Mouse (Mus musculus) layer of hippocampus, adult 11-12 months (tissue): ENCODE data around the gene Aox4.

ENCODE experiments used
- DNase-seq: peaks from one replicate; pipeline ENCODE4 v3.0.0; 2022; ENCODE audit warnings: low spot score

The Aox4 gene

DNA sequence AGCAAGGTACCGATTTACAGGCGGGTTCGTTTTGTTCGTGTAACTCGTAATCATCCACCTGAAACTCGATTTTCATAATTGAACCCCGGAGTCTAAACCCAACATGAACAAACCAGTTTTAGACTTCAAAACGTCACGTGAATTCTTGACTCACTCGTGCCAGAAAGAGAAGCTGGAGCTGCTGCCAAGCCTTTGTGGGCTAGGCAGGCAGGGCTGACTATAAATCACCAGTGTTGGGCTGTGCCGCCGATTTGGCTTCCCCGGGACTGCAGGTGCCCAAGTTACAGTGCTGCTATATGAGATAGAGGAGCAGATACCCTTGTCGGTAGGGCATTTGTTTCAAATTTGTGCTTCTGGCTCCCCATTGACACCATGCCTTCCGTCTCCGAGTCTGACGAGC is at the start of gene Aox4:
TSS of gene Aox4 (plus strand) at position 195 of the 400 bp plus-strand sequence.
- DNase-seq = peak; percentile 26

DNA sequence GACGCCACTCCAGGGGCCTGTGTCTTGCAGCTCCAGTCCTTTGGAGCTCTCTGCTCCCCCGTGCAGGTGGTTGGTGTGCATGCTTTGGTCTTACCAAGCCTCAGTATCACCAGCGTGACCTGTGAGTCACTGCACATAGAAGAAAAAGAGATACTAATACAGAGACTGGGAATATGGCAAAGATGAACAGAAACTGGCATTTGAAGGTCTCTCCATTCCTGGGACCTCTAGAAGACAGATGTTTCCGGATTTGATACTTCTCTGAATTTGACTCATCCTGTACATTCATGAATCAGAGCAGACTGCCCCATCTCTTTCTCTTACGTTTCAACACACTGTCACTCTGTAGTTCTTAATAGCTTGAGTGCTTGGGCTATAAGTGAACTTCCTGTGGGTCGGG is 40.3 kb upstream of the Aox4 start:
- no peak for DNase-seq

DNA sequence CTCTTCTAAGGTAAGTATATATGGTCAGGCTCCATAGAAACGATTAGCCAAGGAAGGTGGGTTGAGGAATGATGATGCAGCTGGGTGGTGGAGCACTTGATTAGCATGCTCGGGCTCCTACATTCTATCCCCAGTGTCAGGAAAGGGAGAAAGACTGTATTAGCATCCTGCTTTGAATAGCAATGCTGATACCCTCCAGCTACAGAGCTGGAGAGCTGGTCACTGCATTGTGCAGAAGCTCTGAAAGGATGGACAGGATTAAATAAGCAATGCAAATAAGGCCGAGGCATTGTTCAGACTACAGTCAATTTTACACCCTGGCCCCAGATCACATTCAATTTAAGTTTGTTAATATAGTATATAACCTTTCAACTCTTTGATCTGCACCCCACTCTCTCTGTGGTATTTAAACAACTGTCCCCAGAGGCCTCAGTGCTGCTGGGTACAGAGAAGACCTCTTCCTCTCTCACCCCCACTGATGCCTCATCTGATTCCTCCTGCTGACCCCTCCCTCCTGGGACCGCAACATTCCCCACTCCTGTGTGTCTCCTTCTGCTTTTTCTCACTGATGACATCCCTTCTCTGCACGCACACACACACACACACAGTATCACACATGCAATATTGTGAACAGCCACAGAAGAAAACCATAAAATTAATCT is 21.6 kb upstream of the Aox4 start:
- no peak for DNase-seq

DNA sequence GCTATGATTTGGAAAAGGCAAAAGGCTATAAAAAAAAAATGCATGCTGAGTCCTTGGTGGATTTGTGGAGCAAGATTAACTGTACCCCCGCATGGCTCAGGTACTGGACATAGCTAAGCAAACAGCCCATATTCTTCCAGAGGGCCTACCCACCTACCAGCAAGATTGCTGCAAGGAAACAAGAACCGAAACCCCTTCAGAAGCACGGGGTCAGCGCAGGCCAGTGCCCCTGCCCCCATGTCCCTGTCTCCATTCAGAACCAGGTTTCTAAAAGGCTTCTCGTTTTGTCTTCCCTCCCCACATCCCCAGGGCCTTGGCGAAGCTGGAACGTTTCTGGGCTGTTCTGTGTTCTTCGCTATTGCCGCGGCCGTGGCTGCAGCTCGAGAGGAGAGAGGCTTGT is 15.9 kb upstream of the Aox4 start:
- DNase-seq = no peak

DNA sequence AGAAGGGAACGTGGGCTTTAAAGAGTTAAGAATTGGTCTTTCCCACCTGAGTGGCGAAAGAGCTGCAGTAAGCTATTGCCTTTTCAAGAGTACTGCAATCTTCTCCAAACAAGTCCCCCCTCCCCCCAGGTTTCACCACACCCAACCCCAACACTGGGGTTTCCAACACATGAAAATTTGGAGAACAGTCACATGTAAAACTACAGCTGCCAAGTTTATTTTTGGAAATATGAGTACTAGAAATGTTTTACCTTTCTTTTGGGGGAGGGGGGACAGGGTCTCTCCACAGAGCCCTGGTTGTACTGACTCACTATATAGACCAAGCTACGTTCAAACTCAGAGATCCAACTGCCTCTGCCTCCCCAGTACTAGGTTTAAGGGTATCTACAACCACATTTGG is 15.2 kb upstream of the Aox4 start:
- no peak for DNase-seq

DNA sequence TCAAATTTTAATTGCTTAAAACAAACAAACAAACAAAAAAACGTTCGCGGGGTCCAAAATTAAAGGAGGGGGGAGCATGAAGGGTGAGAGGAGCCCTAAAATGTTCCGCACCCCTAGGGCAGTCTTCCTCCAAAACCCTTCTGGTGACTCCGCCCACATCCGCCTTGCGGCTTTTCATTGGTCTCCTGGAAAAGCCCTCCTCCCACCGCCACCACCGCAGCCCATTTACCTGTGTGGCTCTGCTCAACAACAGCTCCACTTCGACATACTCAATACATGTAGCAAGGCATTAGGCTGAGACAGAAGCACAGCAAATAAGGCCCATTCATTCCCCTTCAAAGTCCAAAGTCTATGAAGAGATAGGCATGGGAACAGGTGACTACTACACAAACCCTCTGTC is 14.7 kb upstream of the Aox4 start:
- no peak for DNase-seq

DNA sequence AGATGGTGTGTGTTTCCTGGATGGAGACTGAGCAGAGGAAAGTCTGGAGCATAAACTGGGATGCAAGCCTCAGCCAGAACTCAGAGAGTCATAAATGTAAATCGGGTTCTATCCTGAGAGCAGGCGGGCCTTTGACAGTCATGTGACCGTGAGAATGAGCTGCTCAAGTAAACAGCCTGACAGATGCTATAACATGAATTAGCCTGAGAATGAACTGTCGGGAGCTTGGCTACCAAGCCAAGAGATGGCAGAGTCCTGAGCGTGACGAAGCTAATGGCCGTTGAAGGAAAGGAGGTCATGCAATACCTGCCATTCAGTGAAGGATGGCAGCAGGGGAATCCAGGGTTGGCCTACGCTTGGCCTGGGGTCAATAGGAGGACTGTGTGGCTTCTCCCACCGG is 13.2 kb upstream of the Aox4 start:
- no peak for DNase-seq

DNA sequence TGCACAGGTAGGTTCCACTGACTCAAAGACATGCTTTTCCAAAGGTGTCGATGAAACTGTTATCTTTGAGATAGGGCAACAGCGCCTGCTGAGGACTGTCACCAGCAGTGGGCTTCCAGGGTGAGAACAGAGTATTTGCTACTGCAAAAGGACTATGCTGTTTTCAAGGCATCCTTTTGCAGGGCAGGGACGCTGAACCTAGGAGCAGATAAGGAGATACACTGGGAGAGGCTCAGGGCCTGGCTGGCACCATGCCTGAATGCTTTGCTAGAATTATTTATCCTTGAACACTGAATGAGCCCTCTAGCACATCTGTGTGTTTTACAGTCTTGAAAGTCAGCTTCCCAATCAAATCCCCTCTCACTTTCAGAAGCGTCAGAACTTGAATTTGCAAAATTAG is 11.8 kb upstream of the Aox4 start:
- DNase-seq = no peak

DNA sequence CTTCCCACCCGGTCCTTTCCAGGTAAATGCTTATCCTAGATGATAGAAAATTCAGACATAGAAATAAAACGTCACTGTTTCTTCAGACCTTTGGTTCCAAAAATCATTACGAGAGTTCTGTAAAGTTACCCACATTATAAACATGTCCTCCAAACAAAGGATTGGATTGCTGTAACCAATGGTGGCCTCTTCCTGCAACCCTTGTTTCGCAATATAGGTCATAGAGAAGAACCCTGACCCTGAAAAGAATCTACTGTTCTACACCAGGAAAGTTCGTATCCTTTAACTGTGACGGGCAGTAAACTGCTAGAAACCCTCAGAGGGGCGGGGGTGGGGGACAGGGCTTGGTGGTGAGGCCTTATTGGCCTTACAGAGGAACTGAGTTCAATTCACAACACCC is 2.6 kb downstream of the Aox4 start:
- DNase-seq = no peak

DNA sequence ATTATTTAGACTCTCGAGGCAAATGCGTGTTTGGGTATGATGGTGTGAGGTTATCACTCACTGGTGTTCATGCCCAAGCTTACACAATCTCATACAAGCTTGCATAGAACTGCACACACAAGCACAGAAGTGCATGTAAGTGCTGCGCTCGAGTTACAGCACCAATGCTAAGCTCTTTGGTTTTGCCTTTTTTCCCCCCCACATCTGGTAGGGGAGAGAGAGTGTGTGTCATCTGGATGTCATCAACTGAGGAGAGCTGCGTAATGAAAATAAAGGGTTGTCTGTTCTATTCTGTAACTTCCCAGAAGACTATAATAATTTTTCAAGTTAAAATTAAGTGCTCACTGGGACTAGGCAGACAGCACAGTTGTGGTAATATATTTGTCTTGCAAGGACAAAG is 3.6 kb downstream of the Aox4 start:
- no peak for DNase-seq

DNA sequence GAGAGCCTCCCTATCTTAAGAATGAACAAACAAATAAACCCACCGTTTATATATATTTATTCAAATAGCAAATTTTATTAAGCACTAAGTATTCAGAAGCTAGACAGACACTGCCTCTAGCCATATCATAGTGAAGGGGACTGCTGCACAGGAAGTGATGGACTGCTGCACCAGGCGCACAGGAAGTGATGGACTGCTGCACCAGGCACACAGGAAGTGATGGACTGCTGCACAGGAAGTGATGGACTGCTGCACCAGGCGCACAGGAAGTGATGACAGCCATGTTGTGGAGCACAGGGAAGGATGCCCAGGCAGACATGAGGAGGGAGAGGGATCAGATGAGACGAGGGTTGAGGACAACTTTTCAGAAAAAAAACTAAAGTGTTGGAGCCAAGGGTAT is 5.2 kb downstream of the Aox4 start:
- DNase-seq = no peak

DNA sequence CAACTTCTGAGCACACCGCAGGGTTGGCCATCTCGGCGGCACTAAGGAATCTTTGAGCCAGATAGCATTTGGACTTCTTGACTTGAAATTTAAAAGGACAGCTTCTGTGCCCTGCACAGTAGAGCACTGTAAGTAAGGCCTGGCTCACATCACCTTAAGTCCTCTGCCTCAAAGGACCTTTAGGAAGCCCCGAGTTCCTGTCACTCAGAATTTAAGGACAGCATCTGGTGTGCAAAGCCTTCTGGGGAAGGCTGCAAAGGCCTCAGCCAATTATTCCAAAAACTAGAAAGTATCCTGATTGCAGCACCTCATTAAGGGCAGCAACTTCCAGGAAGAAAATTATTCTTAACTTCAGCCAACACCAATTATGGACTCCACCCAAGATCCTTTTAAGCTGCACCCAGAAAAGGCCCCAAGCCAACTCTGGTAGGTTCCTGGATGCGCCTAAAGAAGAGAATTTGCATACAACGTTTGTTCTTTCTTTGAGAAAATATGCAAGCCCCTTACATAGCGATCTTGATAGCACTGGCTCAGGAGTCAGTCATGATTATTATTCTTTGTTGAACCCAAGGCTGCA is 5.8 kb downstream of the Aox4 start:
- no peak for DNase-seq

DNA sequence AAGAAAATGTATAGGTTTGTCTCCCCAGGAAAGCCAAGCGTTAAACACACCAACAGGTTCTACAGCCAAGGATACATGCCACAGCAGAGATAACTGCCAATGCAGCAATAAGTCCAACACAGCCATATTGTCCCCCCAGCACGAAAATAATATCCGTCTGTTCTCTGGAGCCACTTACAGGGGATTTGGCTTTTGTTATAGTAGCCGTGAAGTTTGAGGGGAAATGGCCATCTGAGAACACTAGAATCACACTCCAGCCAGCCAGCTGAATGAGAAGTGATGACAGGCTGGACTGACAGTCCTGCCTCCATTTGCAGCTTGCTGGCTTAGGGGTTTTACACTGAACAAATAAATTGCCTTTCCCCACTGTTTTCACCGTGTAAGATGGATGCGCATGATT is 10.9 kb downstream of the Aox4 start:
- DNase-seq = no peak

DNA sequence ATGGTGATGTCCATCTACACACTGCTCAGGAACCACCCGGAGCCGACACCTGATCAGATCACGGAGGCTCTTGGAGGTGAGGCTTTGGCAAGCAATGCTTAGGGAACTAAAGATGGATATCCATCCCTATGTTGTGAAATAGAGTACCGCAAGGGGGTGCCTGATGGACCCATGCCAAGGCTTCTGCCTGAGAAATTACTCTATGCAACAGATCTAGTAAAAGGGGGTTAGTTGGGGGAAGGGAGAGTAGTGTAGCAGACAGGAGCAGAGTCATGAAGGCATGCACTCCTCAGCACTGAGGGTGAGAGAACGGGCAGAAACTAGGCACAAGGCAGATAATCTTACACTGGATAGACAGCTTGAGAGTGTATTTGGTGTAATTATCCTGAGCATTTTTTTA is 11.7 kb downstream of the Aox4 start:
- no peak for DNase-seq

DNA sequence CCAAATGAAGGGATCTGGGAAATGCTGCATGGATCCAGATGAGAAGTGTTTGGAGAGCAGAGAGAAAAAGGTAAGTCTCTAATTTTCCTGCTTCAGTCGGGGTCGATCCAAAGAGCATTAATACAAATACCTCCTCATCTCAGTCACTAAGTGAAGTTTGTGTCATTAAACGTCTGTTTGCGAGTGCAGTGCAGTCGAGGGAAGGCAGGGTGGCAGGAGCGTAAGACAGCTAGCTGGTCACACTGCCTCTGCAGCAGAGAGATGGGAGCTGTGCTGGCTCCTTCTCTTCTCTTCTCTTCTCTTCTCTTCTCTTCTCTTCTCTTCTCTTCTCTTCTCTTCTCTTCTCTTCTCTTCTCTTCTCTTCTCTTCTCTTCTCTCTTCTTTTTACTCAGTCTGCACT is 17.9 kb downstream of the Aox4 start:
- DNase-seq = no peak

DNA sequence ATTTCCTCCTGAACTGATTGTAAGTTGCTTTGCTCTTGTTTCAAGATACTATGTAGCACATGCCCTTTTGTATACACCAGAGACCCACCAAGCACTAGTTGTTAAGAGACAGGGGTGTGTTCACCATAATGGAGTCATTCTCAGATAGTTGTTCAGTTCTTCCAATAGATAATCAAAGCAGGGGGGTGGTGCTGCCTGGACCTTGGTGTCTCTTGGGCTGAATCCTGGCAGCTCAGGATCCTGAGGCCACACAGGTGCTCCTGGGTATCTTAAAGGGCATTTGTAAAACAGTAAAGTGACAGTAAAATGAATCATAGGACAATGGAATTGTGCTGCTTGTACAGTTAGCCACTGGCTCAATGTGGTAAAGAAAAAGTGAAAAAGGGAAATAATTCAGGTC is 18.7 kb downstream of the Aox4 start:
- DNase-seq = no peak

DNA sequence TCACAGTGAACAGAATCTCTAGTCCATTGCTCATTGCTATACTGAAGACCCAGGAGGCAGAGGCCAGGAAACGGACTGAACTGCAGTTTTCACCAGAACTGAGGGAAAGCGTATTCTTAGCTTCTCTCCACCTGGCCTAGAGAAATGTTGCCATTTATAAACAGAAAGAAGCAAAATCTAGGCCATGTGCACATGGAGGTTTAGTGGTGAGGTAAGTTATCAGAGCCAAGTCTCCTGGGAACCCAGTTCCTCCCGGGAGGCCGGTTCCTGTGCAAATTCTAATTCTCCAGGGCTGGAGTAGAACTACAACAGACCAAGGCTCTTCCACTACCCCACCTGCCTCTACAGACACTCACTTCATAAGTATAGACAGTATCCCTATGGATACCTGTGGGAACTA is 19.6 kb downstream of the Aox4 start:
- DNase-seq = no peak

DNA sequence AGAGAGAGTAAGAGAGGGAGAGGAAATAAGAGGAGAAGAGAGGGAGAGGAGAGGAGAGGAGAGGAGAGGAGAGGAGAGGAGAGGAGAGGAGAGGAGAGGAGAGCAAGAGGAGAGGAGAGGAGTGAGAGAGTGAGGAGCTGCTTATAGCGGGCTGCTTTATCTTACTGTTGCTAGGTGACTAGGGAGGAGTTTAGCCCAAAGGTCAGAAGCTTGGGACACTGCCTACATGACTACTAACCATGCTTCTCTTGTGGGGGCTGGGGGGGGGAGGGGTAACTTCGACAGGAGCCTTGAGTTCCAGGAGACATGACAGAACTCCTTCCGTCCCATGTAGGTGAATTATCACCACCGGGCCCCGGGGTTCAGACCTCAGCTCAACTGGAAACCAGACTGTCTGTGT is 20.3 kb downstream of the Aox4 start:
- DNase-seq = no peak

DNA sequence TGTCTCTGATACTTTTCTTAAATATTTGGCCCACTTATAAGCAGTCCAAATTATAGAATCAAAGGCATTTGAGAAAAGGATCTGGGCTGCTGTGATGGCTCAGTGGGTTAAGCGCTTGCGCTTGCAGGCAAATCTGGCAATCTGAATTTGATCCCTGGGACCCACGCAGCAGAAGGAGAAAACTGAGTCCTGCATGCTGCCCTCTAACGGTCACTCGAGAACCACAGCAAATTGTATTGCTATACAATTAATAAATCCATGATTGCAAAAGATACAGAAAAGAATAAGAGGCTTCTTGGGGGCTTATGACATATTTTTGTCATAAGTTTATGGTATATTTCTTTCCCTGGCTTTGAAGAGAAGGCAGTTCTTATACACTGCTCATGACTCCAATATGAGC is 25.2 kb downstream of the Aox4 start:
- DNase-seq = no peak

DNA sequence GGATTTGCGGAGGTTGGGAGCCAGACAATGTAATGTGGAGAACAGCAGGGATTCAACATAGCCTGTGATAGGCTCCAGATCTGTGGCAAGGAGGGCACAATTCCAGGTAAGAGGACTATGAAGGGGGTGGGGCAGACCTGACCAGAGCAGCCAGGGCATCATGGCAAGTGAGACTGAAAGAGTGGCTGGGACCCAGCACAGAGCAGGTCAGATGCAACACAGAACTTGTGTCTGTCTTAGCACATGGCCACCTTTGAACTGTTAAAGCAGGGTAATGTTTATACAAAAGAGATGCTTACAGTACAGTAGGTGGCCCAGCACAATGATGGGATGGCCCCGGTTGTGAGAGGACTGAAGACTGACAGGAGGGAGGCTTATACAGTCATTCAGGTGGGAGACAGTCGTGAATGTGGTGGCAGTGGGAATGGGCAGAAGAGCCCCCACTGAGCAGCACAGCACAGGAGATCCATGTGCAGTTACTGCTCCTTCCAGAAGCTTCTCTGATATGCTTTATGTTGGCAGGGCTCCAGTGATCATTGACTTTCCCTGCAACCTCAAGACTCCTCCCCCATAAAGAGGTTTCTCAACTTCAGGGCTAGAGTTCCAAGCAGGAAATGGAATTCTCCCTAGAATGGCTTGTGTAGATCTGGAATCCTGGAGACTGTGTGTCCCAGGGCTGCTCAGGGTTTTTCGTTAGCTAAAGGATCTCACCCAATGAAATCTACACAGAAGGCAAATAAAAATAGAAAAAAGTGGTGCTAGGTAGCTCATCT is 27.5 kb downstream of the Aox4 start:
- no peak for DNase-seq

DNA sequence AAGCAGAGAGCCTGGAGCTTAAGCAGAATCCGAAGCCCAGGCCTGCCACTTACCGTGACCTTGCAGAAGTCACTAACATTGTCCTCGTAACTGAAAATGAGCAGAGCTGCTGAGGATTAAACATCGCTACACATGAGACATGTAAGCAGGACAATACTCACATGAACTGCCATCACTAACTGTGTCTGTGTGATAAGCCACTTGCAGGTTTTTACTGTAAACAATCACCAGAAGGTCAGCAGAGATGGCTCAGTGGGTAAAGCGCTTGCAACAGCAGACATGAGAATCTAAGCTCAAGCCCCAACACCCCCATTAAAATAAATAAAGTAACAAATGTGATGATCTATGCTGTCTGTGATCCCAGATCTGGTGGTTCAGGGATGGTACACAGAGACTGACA is 28.2 kb downstream of the Aox4 start:
- no peak for DNase-seq

DNA sequence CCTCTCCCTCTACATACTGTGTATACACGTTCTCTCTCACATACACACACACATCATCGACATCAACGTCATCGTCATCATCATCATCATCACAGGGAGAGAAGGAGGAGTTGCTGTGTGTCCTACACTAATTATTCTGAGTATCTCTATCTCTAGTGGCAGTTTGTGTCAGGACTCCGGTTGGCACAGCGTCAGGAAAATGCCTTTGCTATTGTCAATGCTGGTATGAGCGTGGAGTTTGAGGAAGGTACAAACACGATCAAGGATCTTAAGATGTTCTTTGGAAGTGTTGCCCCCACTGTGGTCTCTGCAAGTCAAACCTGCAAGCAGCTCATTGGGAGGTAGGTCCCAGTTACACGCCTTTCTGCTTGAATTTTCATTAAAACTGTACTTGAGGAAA is 28.8 kb downstream of the Aox4 start:
- no peak for DNase-seq

DNA sequence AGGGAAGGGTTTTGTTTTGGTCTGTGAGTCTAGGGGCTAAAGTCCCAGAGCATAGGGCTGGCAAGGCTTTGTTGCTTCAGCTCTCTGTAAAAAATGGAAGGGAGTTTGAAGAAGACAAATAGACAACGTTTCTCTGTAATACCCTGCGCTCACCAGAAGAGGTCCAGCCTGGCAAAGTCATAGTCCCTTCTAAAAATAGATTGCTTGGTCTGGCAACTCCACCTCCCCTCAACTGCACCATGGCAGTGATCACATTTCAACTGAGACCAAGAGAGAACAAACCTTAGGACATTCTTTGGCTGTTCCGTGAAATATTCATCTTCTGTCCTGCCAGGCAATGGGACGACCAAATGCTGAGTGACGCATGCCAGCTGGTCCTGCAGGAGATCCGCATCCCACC is 30.1 kb downstream of the Aox4 start:
- no peak for DNase-seq

DNA sequence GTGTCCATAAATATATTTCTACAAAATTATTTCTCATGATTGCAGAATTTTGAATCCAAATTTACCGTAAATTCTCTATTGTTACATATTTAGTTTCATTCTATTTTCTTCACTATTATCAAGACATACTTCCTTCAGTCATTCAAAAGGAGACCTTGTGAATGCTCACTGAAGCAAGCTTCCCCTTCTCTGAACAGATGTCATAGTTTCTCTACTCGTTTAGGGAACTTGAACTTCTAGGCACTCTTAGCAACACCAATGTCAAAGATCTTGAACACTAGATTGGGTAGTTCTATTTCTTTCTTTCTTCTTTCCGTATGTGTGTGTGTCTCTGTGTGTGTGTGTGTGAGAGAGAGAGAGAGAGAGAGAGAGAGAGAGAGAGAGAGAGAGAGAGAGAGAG is 34.3 kb downstream of the Aox4 start:
- no peak for DNase-seq
